Mouse (Mus musculus) embryonic facial prominence, embryonic 13.5 days (tissue): Measurements from ENCODE around the gene Sptlc2. TPM values are rescaled to one million over a fixed set of nuclear protein-coding genes. Genes with fewer than 3 reads are reported as not detected.

Experiments
- ATAC-seq: fragments of 200-750 bp; cut with Nextera tagmentation; 2 replicates; pipeline ENCODE4 v1.8.0; 2017; ENCODE audit warnings: low read depth; ENCODE audit not compliant: insufficient number of reproducible peaks, insufficient read depth, low FRiP score, low TSS enrichment
- H3K27ac ChIP-seq: fragments of 300-500 bp; sonication (generic); 2 replicates; pipeline ENCODE4 v1.5.1; 2015; ENCODE audit warnings: moderate library complexity, mild to moderate bottlenecking, inconsistent platforms
- H3K27me3 ChIP-seq: fragments of 300-500 bp; sonication (generic); 2 replicates; pipeline ENCODE4 v1.6.1; 2015; ENCODE audit warnings: mild to moderate bottlenecking, inconsistent platforms
- H3K36me3 ChIP-seq: fragments of 300-500 bp; sonication (generic); 2 replicates; pipeline ENCODE4 v1.6.1; 2015; ENCODE audit warnings: mild to moderate bottlenecking, inconsistent platforms
- H3K4me1 ChIP-seq: fragments of 300-500 bp; sonication (generic); 2 replicates; pipeline ENCODE4 v1.6.1; 2015; ENCODE audit warnings: inconsistent platforms
- H3K4me2 ChIP-seq: fragments of 300-500 bp; sonication (generic); 2 replicates; pipeline ENCODE4 v1.6.1; 2015; ENCODE audit warnings: moderate library complexity, mild to moderate bottlenecking, inconsistent platforms
- H3K4me3 ChIP-seq: fragments of 300-500 bp; sonication (generic); 2 replicates; pipeline ENCODE4 v1.5.1; 2015; ENCODE audit warnings: mild to moderate bottlenecking, inconsistent platforms
- H3K9ac ChIP-seq: fragments of 300-500 bp; sonication (generic); 2 replicates; pipeline ENCODE4 v1.6.1; 2015; ENCODE audit warnings: mild to moderate bottlenecking, inconsistent platforms
- H3K9me3 ChIP-seq: fragments of 300-500 bp; sonication (generic); 2 replicates; pipeline ENCODE4 v1.6.1; 2016; ENCODE audit warnings: inconsistent platforms
- WGBS: fragments of 180-500 bp; shearing (Covaris S2); methylation state at CpG from one replicate; pipeline ENCODE4 v1.1.7; 2015; ENCODE audit warnings: mixed read lengths; 5-methylcytosine and 5-hydroxymethylcytosine counted together
- polyA plus RNA-seq: library from polyadenylated mRNA; unstranded; fragments of >200 nt; fragmentation: Nextera tagmentation; extraction: Ambion mirVana; gene quantifications from 2 replicates; pipeline ENCODE4 v1.2.1, GENCODE M21; 2015

Gene Sptlc2
- polyA plus RNA-seq, result 70.5 and 76.3 TPM in 2 replicates

DNA sequence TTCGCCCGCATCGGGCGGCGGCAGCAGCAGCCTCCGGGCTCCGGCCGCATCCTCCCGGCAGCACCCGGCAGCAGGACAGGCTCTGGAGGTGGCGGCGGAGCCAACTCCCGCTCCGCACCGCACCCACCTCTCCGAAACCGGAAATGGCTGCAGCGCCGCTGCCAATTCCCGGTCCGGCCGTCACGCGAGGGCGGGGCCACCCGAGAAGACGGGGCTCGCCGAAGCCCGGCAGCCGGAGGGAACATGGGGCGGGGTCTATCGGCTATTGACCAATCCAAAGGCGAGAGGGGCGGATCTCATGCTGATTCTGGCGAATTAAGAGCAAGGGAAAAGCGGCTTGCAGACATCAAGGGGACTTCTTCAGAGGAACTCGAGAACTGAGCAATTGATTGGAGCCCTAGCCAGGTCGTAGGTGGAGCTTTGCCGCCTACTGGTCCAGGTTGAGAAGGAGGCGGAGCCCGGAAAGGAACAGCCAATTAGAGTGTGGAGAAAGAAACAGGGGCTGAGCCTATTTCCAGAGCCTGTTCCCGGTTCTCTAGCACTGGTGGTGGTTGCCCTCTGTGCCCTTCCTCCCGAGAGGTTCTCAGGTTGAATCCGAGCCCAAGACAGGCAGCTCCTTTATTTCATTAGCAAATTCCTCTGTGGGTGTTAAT is at the start of gene Sptlc2:
Gene Sptlc2 (minus strand): TSS at position 234 of the 653 bp plus-strand sequence.
- Histone ChIP-seq H3K9me3 (no peaks in the 10 kb centered on the region), H3K4me3 (peak within 1 kb of the TSS; percentile 73), H3K4me1 (peaks cover 20% of the 10 kb centered on the region), H3K9ac (peak within 1 kb of the TSS; percentile 87), H3K36me3 (no peaks in the 10 kb centered on the region), H3K27ac (peak within 1 kb of the TSS; percentile 75), H3K4me2 (peak within 1 kb of the TSS; percentile 93), H3K27me3 (no peaks in the 10 kb centered on the region)
- ATAC-seq, result peak; percentile 98
- under 1% methylated on average over 45 of the region's 45 CpGs for WGBS

DNA sequence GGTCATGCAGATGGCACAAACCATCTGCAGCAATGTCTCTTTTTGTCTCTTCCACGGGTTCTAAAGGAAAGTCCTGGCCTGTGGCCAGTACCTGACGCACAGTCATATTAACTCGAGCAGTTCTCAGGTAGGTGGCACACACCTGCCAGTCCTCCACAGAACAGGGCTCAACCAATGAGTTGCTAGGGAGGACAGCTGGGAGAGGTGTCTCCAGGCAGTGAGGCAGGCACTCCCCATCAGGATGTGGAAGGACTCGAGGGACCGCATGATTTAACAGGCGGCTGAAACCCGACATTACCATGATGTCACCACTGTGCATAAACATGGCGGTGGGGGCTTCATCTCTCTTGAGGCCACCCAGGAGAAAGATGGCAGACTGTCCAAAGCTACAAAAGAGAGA is 40.7 kb upstream of the Sptlc2 start:
- H3K27me3 ChIP-seq, result no peaks in the 10 kb centered on the region
- no peak for ATAC-seq
- H3K9ac ChIP-seq, result no peak overlapping the region
- peaks cover 88% of the 10 kb centered on the region for H3K36me3 ChIP-seq
- WGBS, result 77% methylated on average over 8 of the region's 8 CpGs
- H3K9me3 ChIP-seq, result no peaks in the 10 kb centered on the region
- no peak overlapping the region for H3K4me3 ChIP-seq
- no peaks in the 10 kb centered on the region for H3K4me1 ChIP-seq
- H3K4me2 ChIP-seq, result no peak overlapping the region
- H3K27ac ChIP-seq, result no peak overlapping the region

DNA sequence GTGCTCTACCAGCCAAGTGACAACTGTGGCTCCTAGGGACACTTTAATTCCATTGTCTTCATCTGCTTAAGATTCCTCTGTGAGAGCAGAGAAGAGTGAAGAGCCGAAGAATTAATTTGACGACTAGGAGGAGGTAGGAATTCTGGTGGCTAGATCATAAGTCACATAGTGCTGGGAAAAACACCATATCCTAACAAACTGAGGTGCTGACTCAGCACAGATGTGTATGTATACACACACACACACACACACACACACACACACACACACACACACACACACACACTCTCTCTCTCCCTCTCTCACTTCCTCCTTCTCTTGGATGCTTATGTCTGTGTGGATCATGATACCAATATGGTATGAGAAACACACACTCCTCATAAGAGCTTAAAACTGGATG is 40.1 kb upstream of the Sptlc2 start:
- Histone ChIP-seq H3K9me3 (no peaks in the 10 kb centered on the region), H3K4me3 (no peak overlapping the region), H3K9ac (no peak overlapping the region), H3K4me2 (no peak overlapping the region), H3K4me1 (no peaks in the 10 kb centered on the region), H3K27me3 (no peaks in the 10 kb centered on the region), H3K27ac (no peak overlapping the region), H3K36me3 (peaks cover 88% of the 10 kb centered on the region)
- 87% methylated on average over 2 of the region's 2 CpGs for WGBS
- no peak for ATAC-seq

DNA sequence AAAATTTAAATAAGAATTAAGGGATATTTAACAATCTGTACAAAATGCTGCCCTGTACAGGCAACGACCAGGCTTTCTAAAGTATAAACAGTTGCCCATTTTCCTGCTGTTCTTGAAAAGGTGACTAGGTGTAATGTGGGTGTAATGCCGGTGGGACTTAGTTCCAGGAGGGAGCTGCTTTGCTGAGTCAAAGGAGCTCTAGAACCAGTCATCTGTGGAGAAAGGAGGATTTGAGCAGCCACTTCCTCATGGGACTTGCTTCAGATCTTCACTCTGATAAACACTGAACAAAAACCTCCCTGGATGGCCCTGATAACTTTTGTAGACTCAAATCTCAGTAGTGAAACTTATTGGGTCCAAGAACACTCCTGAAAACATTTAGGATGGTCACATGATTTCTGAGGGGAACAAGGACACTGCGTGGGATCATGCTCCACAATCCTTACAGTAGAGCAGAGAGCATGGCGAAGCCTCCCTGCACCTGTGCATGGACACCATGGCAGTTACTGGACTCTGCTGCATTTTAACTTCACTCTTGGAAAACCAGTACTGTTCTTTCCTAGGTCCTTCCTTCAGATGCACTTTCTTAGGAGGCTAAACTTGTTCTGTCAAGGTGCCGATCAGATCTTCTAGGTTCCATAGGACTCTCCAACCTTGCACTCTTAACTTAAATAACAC is 38.3 kb upstream of the Sptlc2 start:
- Histone ChIP-seq H3K4me3 (no peak overlapping the region), H3K9me3 (no peaks in the 10 kb centered on the region), H3K4me1 (no peaks in the 10 kb centered on the region), H3K27me3 (no peaks in the 10 kb centered on the region), H3K27ac (no peak overlapping the region), H3K36me3 (peaks cover 78% of the 10 kb centered on the region), H3K9ac (no peak overlapping the region), H3K4me2 (no peak overlapping the region)
- 88% methylated on average over 5 of the region's 5 CpGs for WGBS
- ATAC-seq, result no peak

DNA sequence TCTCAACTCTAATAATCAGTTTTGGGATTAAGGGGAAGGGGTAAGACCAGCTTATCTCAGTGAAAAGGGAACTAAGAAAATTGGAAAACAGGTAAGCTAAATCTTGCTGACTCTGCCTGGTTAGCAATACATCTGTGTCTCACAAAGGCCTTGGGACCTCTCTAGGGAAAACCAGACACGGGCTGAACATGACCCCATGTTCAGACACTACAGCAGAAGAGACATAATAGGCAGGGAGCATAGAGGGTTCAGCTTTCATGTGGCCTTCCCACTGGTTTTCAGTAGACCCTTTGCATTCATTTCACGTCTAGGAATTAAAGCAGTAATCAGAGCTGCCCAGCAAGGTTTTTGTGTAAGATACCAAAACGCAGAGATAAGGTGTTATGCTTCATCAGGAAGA is 36.4 kb upstream of the Sptlc2 start:
- H3K27ac ChIP-seq, result no peak overlapping the region
- H3K9ac ChIP-seq, result no peak overlapping the region
- WGBS, result 16% methylated on average over 3 of the region's 3 CpGs
- no peak overlapping the region for H3K4me2 ChIP-seq
- H3K9me3 ChIP-seq, result no peaks in the 10 kb centered on the region
- H3K4me3 ChIP-seq, result no peak overlapping the region
- no peaks in the 10 kb centered on the region for H3K27me3 ChIP-seq
- H3K36me3 ChIP-seq, result peaks cover 59% of the 10 kb centered on the region
- peaks cover under 1% of the 10 kb centered on the region; the same call in 1 of the 2 replicates for H3K4me1 ChIP-seq
- ATAC-seq, result no peak

DNA sequence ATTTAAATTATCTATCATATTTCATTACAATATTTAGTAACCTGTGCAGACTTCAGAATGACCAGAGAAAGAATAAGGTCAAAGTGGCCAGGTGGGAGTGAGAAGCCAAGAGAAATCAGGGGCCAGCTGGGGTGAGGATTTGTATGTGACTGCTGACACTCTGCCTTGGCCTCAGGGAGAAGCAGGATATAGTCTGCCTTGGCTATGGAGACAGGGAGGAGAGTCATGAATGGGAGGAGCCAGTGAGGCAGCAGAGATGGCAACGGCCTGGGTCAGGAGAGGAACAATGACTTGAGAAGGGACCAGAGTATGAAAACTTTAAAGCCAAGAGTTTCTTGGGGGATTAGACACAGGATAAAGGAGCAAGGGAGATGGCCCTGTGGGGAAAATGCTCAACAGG is 35.5 kb upstream of the Sptlc2 start:
- Histone ChIP-seq H3K9ac (no peak overlapping the region), H3K4me2 (no peak overlapping the region), H3K4me3 (no peak overlapping the region), H3K27me3 (no peaks in the 10 kb centered on the region), H3K27ac (no peak overlapping the region), H3K4me1 (peaks cover 8% of the 10 kb centered on the region), H3K9me3 (no peaks in the 10 kb centered on the region), H3K36me3 (peaks cover 50% of the 10 kb centered on the region)
- no peak for ATAC-seq
- 46% methylated on average over 1 of the region's 1 CpGs for WGBS

DNA sequence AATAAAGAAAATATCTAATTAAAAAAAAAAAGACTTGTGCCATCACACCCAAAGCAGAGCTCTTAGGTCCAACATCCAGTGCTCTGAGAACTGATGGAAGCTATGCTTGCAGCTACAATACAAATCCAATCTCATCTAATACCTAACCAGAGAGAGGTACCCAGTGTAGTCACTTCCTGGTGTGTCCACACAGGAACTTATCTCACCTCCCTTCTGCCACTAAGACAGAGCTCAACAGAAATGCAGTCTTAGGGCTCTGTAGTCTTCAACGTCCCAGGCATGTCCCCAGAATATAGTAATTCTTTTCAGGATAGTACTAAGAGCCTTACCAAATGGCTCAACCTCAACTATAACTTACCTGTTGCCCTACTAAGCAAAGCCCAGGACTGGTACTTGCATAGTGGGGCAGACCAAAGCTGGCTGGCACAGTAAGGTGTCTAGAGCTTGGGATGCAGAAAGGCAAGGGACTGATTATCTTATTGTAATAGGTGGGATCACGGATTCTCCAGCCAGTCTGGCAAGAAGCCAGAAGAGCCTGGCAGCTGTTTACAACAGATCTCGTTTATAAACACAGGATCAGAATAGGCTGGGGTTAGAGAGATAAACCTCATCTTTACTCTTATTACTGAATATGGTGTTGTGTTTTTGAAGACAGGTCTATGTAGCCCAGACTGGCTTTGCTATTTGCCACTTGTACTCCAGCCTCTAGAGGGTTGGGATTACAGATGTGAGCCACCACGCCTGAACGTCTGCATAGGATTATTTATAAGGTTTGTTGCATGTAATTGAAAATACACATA is 33.8 kb upstream of the Sptlc2 start:
- 71% methylated on average over 5 of the region's 5 CpGs for WGBS
- no peak overlapping the region for H3K4me2 ChIP-seq
- H3K27me3 ChIP-seq, result no peaks in the 10 kb centered on the region
- H3K4me1 ChIP-seq, result peaks cover 9% of the 10 kb centered on the region
- no peak overlapping the region for H3K9ac ChIP-seq
- no peak for ATAC-seq
- no peak overlapping the region for H3K27ac ChIP-seq
- no peak overlapping the region for H3K4me3 ChIP-seq
- no peaks in the 10 kb centered on the region for H3K9me3 ChIP-seq
- peaks cover 34% of the 10 kb centered on the region for H3K36me3 ChIP-seq

DNA sequence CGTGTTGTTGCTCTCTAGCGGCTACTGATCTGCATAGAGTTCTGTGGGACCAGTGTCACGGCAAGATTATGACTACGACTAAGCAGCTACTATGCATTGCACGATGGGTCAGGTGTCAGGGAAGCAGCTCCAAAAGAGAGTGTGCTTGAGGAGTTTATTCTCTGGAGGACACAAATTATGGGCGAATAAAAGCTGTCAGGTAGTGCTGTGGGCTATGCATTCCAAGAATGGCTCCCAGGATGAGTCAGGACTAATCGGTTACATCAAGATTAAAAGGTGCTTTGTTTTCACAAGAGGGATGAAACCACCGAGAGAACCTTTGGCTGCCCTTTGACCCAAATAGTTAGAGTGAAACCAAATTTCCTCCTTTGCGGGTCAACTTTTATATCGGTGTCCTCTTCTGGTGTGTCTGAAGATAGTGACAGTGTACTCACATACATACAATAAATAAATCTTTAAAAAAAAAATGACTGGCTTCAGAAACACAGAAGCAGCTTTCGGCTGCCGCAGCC is 31.9 kb upstream of the Sptlc2 start:
- H3K4me3 ChIP-seq, result no peak overlapping the region
- peaks cover 9% of the 10 kb centered on the region for H3K4me1 ChIP-seq
- peaks cover 19% of the 10 kb centered on the region for H3K36me3 ChIP-seq
- WGBS, result 65% methylated on average over 12 of the region's 12 CpGs
- no peak overlapping the region for H3K4me2 ChIP-seq
- no peak overlapping the region for H3K27ac ChIP-seq
- no peak overlapping the region for H3K9ac ChIP-seq
- no peaks in the 10 kb centered on the region for H3K9me3 ChIP-seq
- H3K27me3 ChIP-seq, result no peaks in the 10 kb centered on the region
- ATAC-seq, result no peak

DNA sequence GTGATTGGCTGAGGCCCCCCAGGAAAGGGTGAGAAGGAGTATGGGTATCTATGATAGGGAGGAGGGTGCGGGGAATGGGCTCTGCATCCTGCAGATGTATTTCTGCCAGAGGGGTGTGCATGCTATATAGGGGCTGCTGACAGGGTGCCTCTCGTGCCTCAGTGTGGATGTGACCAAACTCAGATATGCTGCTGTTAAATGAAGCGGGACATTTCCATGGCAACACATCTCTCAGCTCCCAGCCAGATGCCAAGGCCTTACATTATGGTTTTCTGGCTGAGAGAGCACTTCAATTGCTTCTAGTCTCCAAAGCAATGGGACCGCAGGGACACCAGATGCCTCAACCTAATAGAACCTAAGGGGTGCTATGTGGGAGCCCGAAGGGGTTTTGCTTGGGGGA is 30.8 kb upstream of the Sptlc2 start:
- H3K4me2 ChIP-seq, result no peak overlapping the region
- H3K9me3 ChIP-seq, result no peaks in the 10 kb centered on the region
- no peaks in the 10 kb centered on the region for H3K27me3 ChIP-seq
- 63% methylated on average over 5 of the region's 5 CpGs for WGBS
- peaks cover 15% of the 10 kb centered on the region for H3K36me3 ChIP-seq
- H3K4me1 ChIP-seq, result peaks cover 9% of the 10 kb centered on the region
- H3K9ac ChIP-seq, result no peak overlapping the region
- H3K27ac ChIP-seq, result no peak overlapping the region
- no peak for ATAC-seq
- H3K4me3 ChIP-seq, result no peak overlapping the region

DNA sequence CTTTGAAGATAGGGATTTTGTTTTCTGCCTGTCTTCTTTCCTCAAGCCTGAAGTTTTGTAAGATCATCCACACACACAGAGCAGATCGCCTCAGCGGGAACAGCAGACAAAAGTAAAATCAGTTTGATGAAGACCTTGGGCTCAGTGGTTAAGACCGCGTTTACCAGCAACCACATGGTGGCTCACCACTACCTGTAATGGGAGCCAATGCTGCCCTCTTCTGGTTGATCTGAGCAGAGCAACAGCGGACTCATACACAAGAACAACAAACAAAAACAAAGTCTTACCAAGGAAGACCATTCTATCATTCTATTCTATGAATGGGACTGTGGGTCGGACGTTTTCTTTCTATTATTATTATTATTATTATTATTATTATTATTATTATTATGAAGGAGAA is 28.5 kb upstream of the Sptlc2 start:
- no peak overlapping the region for H3K4me2 ChIP-seq
- H3K27ac ChIP-seq, result no peak overlapping the region
- H3K9me3 ChIP-seq, result no peaks in the 10 kb centered on the region
- H3K4me1 ChIP-seq, result peaks cover 9% of the 10 kb centered on the region
- no peaks in the 10 kb centered on the region for H3K27me3 ChIP-seq
- no peak overlapping the region for H3K9ac ChIP-seq
- no peaks in the 10 kb centered on the region for H3K36me3 ChIP-seq
- ATAC-seq, result no peak
- H3K4me3 ChIP-seq, result no peak overlapping the region
- WGBS, result 41% methylated on average over 7 of the region's 7 CpGs

DNA sequence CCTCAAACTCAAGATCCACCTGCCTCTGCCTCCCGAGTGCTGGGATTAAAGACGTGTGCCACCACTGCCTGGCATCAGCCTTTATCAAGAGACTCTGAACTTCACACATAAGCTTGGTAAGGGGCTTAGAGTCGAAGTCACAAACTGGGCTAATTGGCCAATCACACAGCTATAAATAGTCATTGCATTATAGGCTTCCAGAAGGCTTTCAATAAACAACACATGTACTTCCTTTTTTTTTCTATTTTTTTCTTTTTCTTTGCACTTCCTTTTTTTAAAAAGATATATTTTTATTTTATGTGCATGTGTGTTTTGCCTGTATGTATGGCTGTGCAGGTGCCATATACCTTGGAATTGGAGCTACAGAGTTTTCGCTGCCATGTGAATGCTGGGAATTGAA is 27.2 kb upstream of the Sptlc2 start:
- Histone ChIP-seq H3K9me3 (no peaks in the 10 kb centered on the region), H3K4me3 (no peak overlapping the region), H3K4me1 (peaks cover 12% of the 10 kb centered on the region), H3K9ac (no peak overlapping the region), H3K4me2 (no peak overlapping the region), H3K27ac (no peak overlapping the region), H3K36me3 (no peaks in the 10 kb centered on the region), H3K27me3 (no peaks in the 10 kb centered on the region)
- no peak for ATAC-seq
- 71% methylated on average over 4 of the region's 4 CpGs for WGBS
